Mouse (Mus musculus) intestine, embryonic 16.5 days (tissue): Measurements from ENCODE around the gene Jag2. TPM values are rescaled to one million over a fixed set of nuclear protein-coding genes. Genes with fewer than 3 reads are reported as not detected.

Source experiments
- ATAC-seq: fragments of 200-750 bp; cut with Nextera tagmentation; 2 replicates; pipeline ENCODE4 v1.8.0; 2017; ENCODE audit warnings: moderate TSS enrichment, moderate library complexity
- H3K27ac ChIP-seq: fragments of 300-500 bp; sonication (generic); 2 replicates; pipeline ENCODE4 v1.5.1; 2014; ENCODE audit warnings: mild to moderate bottlenecking, low read length
- H3K27me3 ChIP-seq: fragments of 300-500 bp; sonication (generic); replicated peaks from 2 replicates; pipeline ENCODE4 v1.6.1; 2014; ENCODE audit warnings: low read length, control low read depth, mixed read lengths; ENCODE audit not compliant: control insufficient read depth, insufficient read depth
- H3K36me3 ChIP-seq: fragments of 300-500 bp; sonication (generic); 2 replicates; pipeline ENCODE4 v1.6.1; 2014; ENCODE audit warnings: low read length, control low read depth; ENCODE audit not compliant: control insufficient read depth, insufficient read depth
- H3K4me1 ChIP-seq: fragments of 300-500 bp; sonication (generic); 2 replicates; pipeline ENCODE4 v1.6.1; 2014; ENCODE audit warnings: low read length, control low read depth, mixed read lengths; ENCODE audit not compliant: control insufficient read depth, insufficient read depth
- H3K4me2 ChIP-seq: fragments of 300-500 bp; sonication (generic); 2 replicates; pipeline ENCODE4 v1.6.1; 2014; ENCODE audit warnings: low read depth, low read length, control low read depth
- H3K4me3 ChIP-seq: fragments of 300-500 bp; sonication (generic); 2 replicates; pipeline ENCODE4 v1.5.1; 2014; ENCODE audit warnings: mild to moderate bottlenecking, low read length
- H3K9ac ChIP-seq: fragments of 300-500 bp; sonication (generic); 2 replicates; pipeline ENCODE4 v1.6.1; 2014; ENCODE audit warnings: low read depth, low read length
- H3K9me3 ChIP-seq: fragments of 300-500 bp; sonication (generic); 2 replicates; pipeline ENCODE4 v1.6.1; 2016; ENCODE audit warnings: low read length, control low read depth; ENCODE audit not compliant: control insufficient read depth
- WGBS: fragments of 180-500 bp; shearing (Covaris S2); extraction: QIAGEN DNeasy Blood & Tissue Kit; methylation state at CpG from one replicate; pipeline ENCODE4 v1.1.7; 2014; 5-methylcytosine and 5-hydroxymethylcytosine counted together
- polyA plus RNA-seq: library from polyadenylated mRNA; unstranded; fragments of >200 nt; fragmentation: Nextera tagmentation; extraction: Ambion mirVana; gene quantifications from 2 replicates; pipeline ENCODE4 v1.2.1, GENCODE M21; 2015

The Jag2 gene
- polyA plus RNA-seq = 2.2 and 2.4 TPM in 2 replicates

- Histone ChIP-seq H3K36me3 (no peaks in the 10 kb centered on the region), H3K4me2 (peak within 1 kb of the TSS; percentile 95), H3K27ac (0 out of 2 replicates have a peak within 1 kb of the TSS, but pooled peaks have one; percentile 14), H3K9me3 (no peaks in the 10 kb centered on the region), H3K27me3 (peaks cover 41% of the 10 kb centered on the region), H3K9ac (peak within 1 kb of the TSS; percentile 65), H3K4me3 (peak within 1 kb of the TSS; percentile 62), H3K4me1 (peaks cover 21% of the 10 kb centered on the region)
- under 1% methylated on average over 71 of the region's 85 CpGs for WGBS
- peak; percentile 66 for ATAC-seq
These were observed at the start of gene Jag2 for GRCm38 (mm10) chr12:112929562-112930352. TSS of gene Jag2 (minus strand) at chr12:112929776.

GRCm38 (mm10) chr12:112977156-112977555 lies 47.6 kb upstream of the Jag2 start:
- H3K4me1 ChIP-seq = peaks cover 12% of the 10 kb centered on the region
- H3K4me3 ChIP-seq = peak overlapping the region; percentile 73
- H3K4me2 ChIP-seq = peak overlapping the region; percentile 86
- H3K27me3 ChIP-seq = no peaks in the 10 kb centered on the region
- peak overlapping the region; percentile 87 for H3K27ac ChIP-seq
- H3K9ac ChIP-seq = peak overlapping the region; percentile 85
- no peaks in the 10 kb centered on the region for H3K9me3 ChIP-seq
- ATAC-seq = peak; percentile 4; the same call in 1 of the 2 replicates
- WGBS = 40% methylated on average over 12 of the region's 12 CpGs
- H3K36me3 ChIP-seq = peaks cover 8% of the 10 kb centered on the region; the same call in 1 of the 2 replicates

GRCm38 (mm10) chr12:112976371-112977073 lies 46.9 kb upstream of the Jag2 start, which contains the start of gene Btbd6:
TSS of gene Btbd6 (plus strand) at chr12:112976482.
- Histone ChIP-seq H3K4me2 (peak within 1 kb of the TSS; percentile 86), H3K36me3 (peaks cover 12% of the 10 kb centered on the region; the same call in 1 of the 2 replicates), H3K27ac (peak within 1 kb of the TSS; percentile 87), H3K27me3 (no peaks in the 10 kb centered on the region), H3K4me3 (peak within 1 kb of the TSS; percentile 73), H3K4me1 (peaks cover 12% of the 10 kb centered on the region), H3K9ac (peak within 1 kb of the TSS; percentile 85), H3K9me3 (no peaks in the 10 kb centered on the region)
- under 1% methylated on average over 79 of the region's 80 CpGs for WGBS
- ATAC-seq = peak; percentile 98

GRCm38 (mm10) chr12:112974736-112975135 lies 45.2 kb upstream of the Jag2 start:
- no peak overlapping the region for H3K4me3 ChIP-seq
- no peak overlapping the region for H3K4me2 ChIP-seq
- no peak for ATAC-seq
- H3K36me3 ChIP-seq = peaks cover 18% of the 10 kb centered on the region
- peaks cover 12% of the 10 kb centered on the region for H3K4me1 ChIP-seq
- no peak overlapping the region for H3K9ac ChIP-seq
- H3K27ac ChIP-seq = no peak overlapping the region
- no peaks in the 10 kb centered on the region for H3K9me3 ChIP-seq
- H3K27me3 ChIP-seq = no peaks in the 10 kb centered on the region
- WGBS = 87% methylated on average over 9 of the region's 9 CpGs

GRCm38 (mm10) chr12:112969616-112970015 lies 40.0 kb upstream of the Jag2 start:
- no peak overlapping the region for H3K27ac ChIP-seq
- 92% methylated on average over 6 of the region's 6 CpGs for WGBS

GRCm38 (mm10) chr12:112968943-112969342 lies 39.4 kb upstream of the Jag2 start:
- no peak overlapping the region for H3K4me2 ChIP-seq
- H3K27me3 ChIP-seq = no peaks in the 10 kb centered on the region
- H3K4me1 ChIP-seq = no peaks in the 10 kb centered on the region
- 77% methylated on average over 8 of the region's 8 CpGs for WGBS
- no peak for ATAC-seq
- no peak overlapping the region for H3K4me3 ChIP-seq
- H3K9me3 ChIP-seq = no peaks in the 10 kb centered on the region
- H3K27ac ChIP-seq = no peak overlapping the region
- no peak overlapping the region for H3K9ac ChIP-seq
- peaks cover 36% of the 10 kb centered on the region for H3K36me3 ChIP-seq

More at GRCm38 (mm10) chr12:112969616-112970015, 40.0 kb upstream of the Jag2 start:
- peaks cover 29% of the 10 kb centered on the region for H3K36me3 ChIP-seq
- no peak overlapping the region for H3K9ac ChIP-seq
- no peaks in the 10 kb centered on the region for H3K27me3 ChIP-seq
- H3K4me1 ChIP-seq = no peaks in the 10 kb centered on the region
- no peak overlapping the region for H3K4me3 ChIP-seq
- no peak overlapping the region for H3K4me2 ChIP-seq
- H3K9me3 ChIP-seq = no peaks in the 10 kb centered on the region
- no peak for ATAC-seq

GRCm38 (mm10) chr12:112965783-112966182 lies 36.2 kb upstream of the Jag2 start:
- H3K27ac ChIP-seq = no peak overlapping the region
- no peak overlapping the region for H3K4me2 ChIP-seq
- no peak overlapping the region for H3K4me3 ChIP-seq
- H3K4me1 ChIP-seq = no peaks in the 10 kb centered on the region
- peaks cover 44% of the 10 kb centered on the region for H3K36me3 ChIP-seq
- no peak for ATAC-seq
- H3K9me3 ChIP-seq = no peaks in the 10 kb centered on the region
- no peaks in the 10 kb centered on the region for H3K27me3 ChIP-seq
- H3K9ac ChIP-seq = no peak overlapping the region
- WGBS = 91% methylated on average over 13 of the region's 13 CpGs

- H3K27ac ChIP-seq = no peak overlapping the region
- H3K4me2 ChIP-seq = no peak overlapping the region
- no peak for ATAC-seq
- WGBS = 73% methylated on average over 5 of the region's 5 CpGs
- H3K36me3 ChIP-seq = peaks cover 43% of the 10 kb centered on the region
- no peaks in the 10 kb centered on the region for H3K27me3 ChIP-seq
- no peak overlapping the region for H3K9ac ChIP-seq
- no peaks in the 10 kb centered on the region for H3K9me3 ChIP-seq
- H3K4me1 ChIP-seq = no peaks in the 10 kb centered on the region
- no peak overlapping the region for H3K4me3 ChIP-seq
These were observed 32.3 kb upstream of the Jag2 start for GRCm38 (mm10) chr12:112961872-112962271.

GRCm38 (mm10) chr12:112961428-112961827 lies 31.9 kb upstream of the Jag2 start:
- no peak overlapping the region for H3K27ac ChIP-seq
- H3K36me3 ChIP-seq = peaks cover 41% of the 10 kb centered on the region
- no peaks in the 10 kb centered on the region for H3K9me3 ChIP-seq
- H3K9ac ChIP-seq = no peak overlapping the region
- H3K4me3 ChIP-seq = no peak overlapping the region
- H3K4me1 ChIP-seq = no peaks in the 10 kb centered on the region
- H3K27me3 ChIP-seq = no peaks in the 10 kb centered on the region
- WGBS = 70% methylated on average over 7 of the region's 7 CpGs
- no peak for ATAC-seq
- no peak overlapping the region for H3K4me2 ChIP-seq
